Comparison of ENCODE assay signal across 14 mouse cellular contexts in the genomic region with DNA sequence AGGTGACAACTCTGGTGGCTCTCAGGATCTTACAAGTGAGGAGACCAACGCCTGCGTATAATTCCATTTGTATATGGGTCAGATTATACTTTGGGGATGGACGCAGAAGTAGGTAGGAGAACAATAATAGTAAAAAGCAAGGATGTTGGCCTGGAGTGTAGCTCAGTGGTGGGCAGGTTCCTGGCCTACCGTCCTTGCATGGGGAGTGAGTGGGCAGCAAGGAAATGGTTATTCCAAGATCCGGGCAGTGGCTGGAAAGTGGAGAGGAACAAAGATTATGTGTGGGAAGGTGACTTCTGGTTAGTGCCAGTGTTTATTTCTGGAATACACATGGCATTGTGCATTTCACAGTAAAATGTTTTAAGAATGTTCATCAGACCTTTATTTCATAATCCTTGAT. TPM values are rescaled to one million over a fixed set of nuclear protein-coding genes. Genes with fewer than 3 reads are reported as not detected.
"Had no signal": no experiment of that assay in that cellular context is flagged by ENCODE, and none has a peak within 500 bp of the region (broad histone marks: within the 10 kb centered on the region; RNA-seq: fewer than 3 reads in every experiment).

No protein-coding gene starts in this region.

- H3K4me3 ChIP-seq: midbrain, embryonic 10.5 days; midbrain, embryonic 12.5 days; midbrain, embryonic 15.5 days; neural tube, embryonic 12.5 days; stomach, embryonic 15.5 days had no signal

- DNase-seq: lung, adult 18-20 months; lung, embryonic 14.5 days; lung, postnatal 14 days; lung, postnatal 4 days; thymus, adult 2 months; thymus, postnatal 25 days; thymus, postnatal 4 days had no signal

- ATAC-seq: midbrain, embryonic 15.5 days had no signal

- H3K27ac ChIP-seq: liver, embryonic 14.5 days; midbrain, embryonic 10.5 days; midbrain, embryonic 12.5 days; midbrain, embryonic 15.5 days; neural tube, embryonic 12.5 days; stomach, embryonic 15.5 days; stomach, postnatal 0 days had no signal

- H3K27me3 ChIP-seq: midbrain, embryonic 15.5 days; neural tube, embryonic 12.5 days; stomach, embryonic 15.5 days had no signal

- H3K36me3 ChIP-seq: midbrain, embryonic 10.5 days; midbrain, embryonic 12.5 days; midbrain, embryonic 15.5 days; neural tube, embryonic 12.5 days; stomach, embryonic 15.5 days had no signal

- H3K9me3 ChIP-seq: midbrain, embryonic 10.5 days; midbrain, embryonic 12.5 days; midbrain, embryonic 15.5 days; neural tube, embryonic 12.5 days; stomach, embryonic 15.5 days had no signal

- H3K9ac ChIP-seq: liver, embryonic 14.5 days; lung, embryonic 14.5 days; midbrain, embryonic 12.5 days; midbrain, embryonic 15.5 days; neural tube, embryonic 12.5 days; stomach, embryonic 15.5 days had no signal

- H3K4me2 ChIP-seq: lung, embryonic 14.5 days; midbrain, embryonic 12.5 days; midbrain, embryonic 15.5 days; neural tube, embryonic 12.5 days; stomach, embryonic 15.5 days had no signal

- H3K4me1 ChIP-seq: neural tube, embryonic 12.5 days had no signal

RNA-seq across cellular contexts. Expression of a gene that starts 56.1 kb away (rescaled TPM):
- polyA plus RNA-seq: midbrain, embryonic 10.5 days; neural tube, embryonic 12.5 days had no signal
